Mouse (Mus musculus) lung, postnatal 25 days (tissue): Measurements from ENCODE around the gene Syngr1.

Source experiments
- DNase-seq: peaks from one replicate; pipeline ENCODE4 v3.0.0; 2022; ENCODE audit warnings: low spot score

Syngr1 gene

GRCm38 (mm10) chr15:80145397-80145796, 54.3 kb downstream of the Syngr1 start:
- DNase-seq, result no peak

- no peak for DNase-seq
Observed at GRCm38 (mm10) chr15:80146153-80146552, 55.0 kb downstream of the Syngr1 start.

GRCm38 (mm10) chr15:80147090-80147489, 56.0 kb downstream of the Syngr1 start:
- no peak for DNase-seq

GRCm38 (mm10) chr15:80147511-80147910, 56.4 kb downstream of the Syngr1 start:
- DNase-seq, result no peak

- no peak for DNase-seq
Observed at GRCm38 (mm10) chr15:80148565-80148964, 57.4 kb downstream of the Syngr1 start.

GRCm38 (mm10) chr15:80149517-80149916, 58.4 kb downstream of the Syngr1 start:
- DNase-seq, result no peak

GRCm38 (mm10) chr15:80152663-80153062, 61.5 kb downstream of the Syngr1 start:
- DNase-seq, result no peak

GRCm38 (mm10) chr15:80153757-80154156, 62.6 kb downstream of the Syngr1 start:
- no peak for DNase-seq

GRCm38 (mm10) chr15:80155707-80156106, 64.6 kb downstream of the Syngr1 start:
- no peak for DNase-seq

- peak; percentile 50 for DNase-seq
Observed at GRCm38 (mm10) chr15:80157197-80157943, 66.2 kb downstream of the Syngr1 start.

GRCm38 (mm10) chr15:80158001-80158706, 67.0 kb downstream of the Syngr1 start:
- no peak for DNase-seq

- no peak for DNase-seq
Observed at GRCm38 (mm10) chr15:80158707-80159090, 67.6 kb downstream of the Syngr1 start.

GRCm38 (mm10) chr15:80159286-80159901, 68.3 kb downstream of the Syngr1 start:
- peak; percentile 83 for DNase-seq

- DNase-seq, result no peak
Observed at GRCm38 (mm10) chr15:80160223-80160622, 69.1 kb downstream of the Syngr1 start.

GRCm38 (mm10) chr15:80160726-80161125, 69.6 kb downstream of the Syngr1 start:
- no peak for DNase-seq

GRCm38 (mm10) chr15:80161199-80161598, 70.1 kb downstream of the Syngr1 start:
- DNase-seq, result no peak

GRCm38 (mm10) chr15:80162401-80162964, 71.3 kb downstream of the Syngr1 start:
- DNase-seq, result no peak

- no peak for DNase-seq
Observed at GRCm38 (mm10) chr15:80163274-80163673, 72.1 kb downstream of the Syngr1 start.

GRCm38 (mm10) chr15:80163716-80164115, 72.6 kb downstream of the Syngr1 start:
- no peak for DNase-seq

- no peak for DNase-seq
Observed at GRCm38 (mm10) chr15:80165396-80165795, 74.3 kb downstream of the Syngr1 start.
